Mouse (Mus musculus) CD8-positive naive resting alpha-beta T cell, adult 2 months (primary cell): ENCODE results near the gene Slc22a8.

Experiments used
- DNase-seq, 2 experiments: peaks; one replicate each; pipeline ENCODE4 v3.0.0; 2022; ENCODE audit warnings: low read depth in 2 of 2, low spot score in 2 of 2

Gene Slc22a8

GRCm38 (mm10) chr19:8590954-8591353, at the start of gene Slc22a8:
TSS of gene Slc22a8 (plus strand) at chr19:8591254.
- no peak for DNase-seq

GRCm38 (mm10) chr19:8558897-8559296, 32.2 kb upstream of the Slc22a8 start:
- no peak for DNase-seq

- no peak for DNase-seq
These were observed 27.0 kb upstream of the Slc22a8 start for GRCm38 (mm10) chr19:8564021-8564420.

- no peak for DNase-seq
These were observed 26.6 kb upstream of the Slc22a8 start for GRCm38 (mm10) chr19:8564469-8564868.

GRCm38 (mm10) chr19:8565262-8565661, 25.8 kb upstream of the Slc22a8 start:
- DNase-seq = no peak

GRCm38 (mm10) chr19:8565985-8566384, 25.1 kb upstream of the Slc22a8 start:
- no peak for DNase-seq

GRCm38 (mm10) chr19:8567104-8567880, 23.8 kb upstream of the Slc22a8 start:
- DNase-seq = no peak

- no peak for DNase-seq
These were observed 21.6 kb upstream of the Slc22a8 start for GRCm38 (mm10) chr19:8569453-8569863.

- DNase-seq = no peak
These were observed 20.6 kb upstream of the Slc22a8 start for GRCm38 (mm10) chr19:8570341-8571040.

GRCm38 (mm10) chr19:8571746-8572145, 19.3 kb upstream of the Slc22a8 start:
- DNase-seq = no peak

- DNase-seq = no peak
These were observed 18.6 kb upstream of the Slc22a8 start for GRCm38 (mm10) chr19:8572485-8572884.

- DNase-seq = no peak
These were observed 13.6 kb upstream of the Slc22a8 start for GRCm38 (mm10) chr19:8577432-8577831.

- DNase-seq = peak; percentile 15 to 40
These were observed 12.6 kb upstream of the Slc22a8 start for GRCm38 (mm10) chr19:8578293-8578969.

GRCm38 (mm10) chr19:8578970-8579342, 12.1 kb upstream of the Slc22a8 start:
- no peak for DNase-seq

- no peak for DNase-seq
These were observed 5.8 kb upstream of the Slc22a8 start for GRCm38 (mm10) chr19:8585298-8585697.

- no peak for DNase-seq
These were observed 5.2 kb upstream of the Slc22a8 start for GRCm38 (mm10) chr19:8585899-8586298.

- no peak for DNase-seq
These were observed 4.7 kb upstream of the Slc22a8 start for GRCm38 (mm10) chr19:8586350-8586749.

- no peak for DNase-seq
These were observed 3.7 kb upstream of the Slc22a8 start for GRCm38 (mm10) chr19:8587315-8587714.

- peak in 1 of 2 experiments; percentile 8 for DNase-seq
These were observed 1.1 kb downstream of the Slc22a8 start for GRCm38 (mm10) chr19:8592155-8592554.

- DNase-seq = no peak
These were observed 1.9 kb downstream of the Slc22a8 start for GRCm38 (mm10) chr19:8592873-8593408.

- no peak for DNase-seq
These were observed 2.8 kb downstream of the Slc22a8 start for GRCm38 (mm10) chr19:8593833-8594232.

- no peak for DNase-seq
These were observed 3.5 kb downstream of the Slc22a8 start for GRCm38 (mm10) chr19:8594518-8594917.
